Mouse (Mus musculus): ENCODE measurements around the gene Dhx16. TPM values are rescaled to one million over a fixed set of nuclear protein-coding genes. Genes with fewer than 3 reads are reported as not detected.
"Not testable (repeated sequence)": the region's sequence is repeated elsewhere in the genome, so short reads cannot be mapped to it uniquely, and the experiment has no call there.

The Dhx16 gene
- total RNA-seq, 2 experiments from 2014 or later = 29.5 to 32.4 TPM

GRCm38 (mm10) chr17:35916297-35917142, 36.9 kb downstream of the Dhx16 start, which contains the start of the genes Mrps18b and Ppp1r10:
Gene Mrps18b (minus strand): TSS chr17:35916389.
Gene Ppp1r10 (plus strand): TSS chr17:35916434.
- peak; percentile 100 for DNase-seq (ENCODE audit: low spot score in 2 of 2)
- intact Hi-C loops (cut with DNase I) = loop anchor here (5.0 kb wide), 1 partner anchor 79 kb away; the partner anchor contains the start of gene Tubb5

DNA sequence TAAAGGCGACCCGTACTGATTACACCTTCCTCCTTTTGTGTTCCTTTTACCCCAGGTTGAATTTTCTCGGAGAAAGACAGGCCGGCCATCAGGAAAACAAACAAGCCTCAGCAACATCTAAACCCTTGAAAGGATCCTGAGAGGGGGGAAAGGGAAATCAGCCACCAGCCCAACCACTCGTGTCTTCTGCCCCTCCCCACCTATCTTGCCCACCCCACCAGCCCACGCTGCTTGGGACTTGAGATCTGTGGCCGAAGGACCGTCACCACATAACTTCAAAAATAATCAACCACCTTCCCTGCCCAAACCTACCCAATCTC, 37.5 kb downstream of the Dhx16 start:
- intact Hi-C loops (cut with DNase I) = loop anchor here (5.0 kb wide), 1 partner anchor 80 kb away; the partner anchor contains the start of gene Tubb5
- DNase-seq (ENCODE audit: low spot score in 2 of 2) = peak in 1 of 2 experiments; percentile 43

DNA sequence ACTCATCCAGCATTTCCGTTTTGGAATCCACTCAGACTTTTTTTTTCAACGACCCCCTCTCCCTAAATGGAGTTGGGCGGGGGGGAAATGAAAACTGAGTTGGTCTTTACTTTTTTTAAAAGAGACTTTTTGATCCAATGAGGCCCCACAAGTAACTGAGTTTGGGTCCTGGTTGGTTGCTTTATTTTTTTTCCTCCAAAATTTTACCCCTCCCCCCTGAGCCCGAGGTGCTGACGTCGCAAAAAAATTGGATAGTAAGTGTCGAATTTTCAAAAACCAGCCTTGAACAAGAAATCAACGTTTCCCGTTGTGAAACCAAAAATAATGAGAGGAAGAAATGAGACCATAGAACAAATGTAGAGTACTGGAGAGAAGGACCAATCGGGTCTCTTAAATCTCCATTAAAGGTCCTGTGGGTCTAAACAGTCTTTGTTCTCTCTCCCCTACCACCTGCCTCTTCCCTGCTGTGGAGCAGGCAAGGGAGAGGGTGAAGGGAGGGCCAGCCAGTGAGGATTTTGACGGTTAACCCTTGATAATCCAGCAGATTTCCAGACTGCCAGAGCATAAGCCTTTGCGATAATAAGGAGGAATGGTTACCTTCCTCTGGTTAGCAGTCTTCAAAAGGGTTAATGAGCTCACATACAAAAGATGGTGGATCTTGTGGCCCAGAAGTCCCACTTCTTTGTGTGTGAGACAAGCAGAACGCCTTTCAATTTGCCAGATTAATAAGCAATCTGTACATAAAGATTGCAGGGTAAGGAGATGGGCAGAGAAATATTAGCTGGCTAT, 38.0 kb downstream of the Dhx16 start:
- DNase-seq (ENCODE audit: low spot score in 2 of 2) = peak; percentile 62 to 74
- intact Hi-C loops (cut with DNase I) = loop anchor here (5.0 kb wide), 1 partner anchor 80 kb away; the partner anchor contains the start of gene Tubb5

DNA sequence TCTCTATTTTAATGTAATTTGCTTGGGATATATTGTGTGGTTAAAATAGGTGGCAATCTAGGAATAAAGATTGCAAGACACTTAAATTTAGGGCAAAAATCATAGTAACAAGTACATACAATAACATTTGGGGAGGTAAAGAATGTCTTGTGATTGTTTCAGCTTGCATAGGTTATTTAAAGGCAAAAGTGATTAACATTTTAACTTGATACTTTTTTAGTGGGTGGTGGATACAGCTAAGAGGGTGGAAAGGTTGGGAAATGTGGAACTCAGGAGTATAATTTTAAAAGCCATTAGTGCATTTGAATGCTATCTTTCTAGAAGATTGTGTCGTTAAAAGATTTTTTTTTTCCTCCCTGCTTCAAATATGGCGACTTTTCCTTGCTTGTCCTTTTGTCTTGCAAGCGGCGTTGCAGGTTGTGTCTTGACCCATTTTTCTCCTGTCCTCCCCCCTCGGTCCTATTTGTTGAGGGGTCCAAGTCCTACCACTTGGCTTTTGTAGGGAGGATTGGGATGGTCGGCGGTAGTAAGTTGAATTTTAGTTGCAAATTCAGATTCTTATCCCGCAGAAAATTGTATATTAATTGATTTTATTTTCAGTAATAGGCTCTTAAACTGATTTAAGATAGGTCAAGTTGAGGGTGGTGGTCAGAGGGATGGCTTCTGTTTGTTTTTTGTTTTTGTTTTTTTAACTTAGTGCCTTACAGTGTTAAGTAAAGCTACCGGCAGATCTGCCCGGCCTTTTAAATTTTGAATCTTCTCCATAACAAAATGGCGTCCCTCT, 38.8 kb downstream of the Dhx16 start:
- intact Hi-C loops (cut with DNase I) = loop anchor here (5.0 kb wide), 1 partner anchor 81 kb away; the partner anchor contains the start of gene Tubb5
- peak in 1 of 2 experiments; percentile 69 for DNase-seq (ENCODE audit: low spot score in 2 of 2)

GRCm38 (mm10) chr17:35919060-35919715, 39.6 kb downstream of the Dhx16 start:
- intact Hi-C loops (cut with DNase I) = loop anchor here (5.0 kb wide), 1 partner anchor 82 kb away; the partner anchor contains the start of gene Tubb5
- peak; percentile 93 to 98 for DNase-seq (ENCODE audit: low spot score in 2 of 2)

DNA sequence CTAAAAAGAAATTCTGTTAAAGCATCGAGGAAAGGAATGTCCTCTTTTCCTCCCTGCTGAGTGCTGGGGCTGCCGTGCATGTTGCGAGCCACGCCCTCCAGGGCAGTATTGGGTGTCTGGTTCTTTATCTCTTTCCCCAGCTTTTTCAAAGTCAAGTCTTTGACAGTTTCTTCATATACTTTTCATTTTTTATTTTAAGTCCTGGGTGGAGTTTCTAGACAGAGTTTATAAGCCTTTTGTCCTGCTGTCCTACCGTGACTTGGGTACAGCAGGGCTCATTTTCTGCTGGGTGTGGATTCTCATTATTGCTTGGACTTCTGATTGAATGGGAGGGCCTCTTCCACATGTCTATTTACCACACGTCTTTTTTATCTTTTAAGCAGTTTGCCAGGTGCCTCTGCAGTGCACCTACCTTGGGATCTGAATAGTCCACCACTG, 40.3 kb downstream of the Dhx16 start:
- no peak for DNase-seq (ENCODE audit: low spot score in 2 of 2)
- intact Hi-C loops (cut with DNase I) = loop anchor here (5.0 kb wide), 1 partner anchor 83 kb away; the partner anchor contains the start of gene Tubb5

DNA sequence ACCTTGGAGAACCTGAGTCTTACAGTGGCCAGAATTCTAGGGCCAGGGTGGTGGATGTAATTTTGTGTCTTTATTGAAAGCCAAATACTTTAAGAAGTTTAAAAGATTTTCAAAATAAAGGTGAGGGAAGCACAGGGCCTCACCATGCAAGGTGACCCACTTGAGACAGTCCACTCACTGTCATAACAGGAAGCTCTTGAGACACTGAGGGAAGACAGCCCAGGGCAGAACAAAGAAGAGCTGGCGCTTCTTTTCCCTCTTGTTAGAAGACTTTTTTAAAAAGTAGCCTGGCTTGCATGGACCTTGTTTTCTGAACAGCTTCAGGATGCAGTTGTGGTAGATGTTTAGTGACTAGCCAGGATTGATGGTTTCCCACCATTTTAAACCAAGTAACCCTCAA, 40.8 kb downstream of the Dhx16 start:
- intact Hi-C loops (cut with DNase I) = no loop called here
- DNase-seq (ENCODE audit: low spot score in 2 of 2) = no peak

- DNase-seq (ENCODE audit: low spot score in 2 of 2) = peak in 1 of 2 experiments; percentile 59
- intact Hi-C loops (cut with DNase I) = no loop called here
These were observed 41.4 kb downstream of the Dhx16 start for GRCm38 (mm10) chr17:35920862-35921562.

DNA sequence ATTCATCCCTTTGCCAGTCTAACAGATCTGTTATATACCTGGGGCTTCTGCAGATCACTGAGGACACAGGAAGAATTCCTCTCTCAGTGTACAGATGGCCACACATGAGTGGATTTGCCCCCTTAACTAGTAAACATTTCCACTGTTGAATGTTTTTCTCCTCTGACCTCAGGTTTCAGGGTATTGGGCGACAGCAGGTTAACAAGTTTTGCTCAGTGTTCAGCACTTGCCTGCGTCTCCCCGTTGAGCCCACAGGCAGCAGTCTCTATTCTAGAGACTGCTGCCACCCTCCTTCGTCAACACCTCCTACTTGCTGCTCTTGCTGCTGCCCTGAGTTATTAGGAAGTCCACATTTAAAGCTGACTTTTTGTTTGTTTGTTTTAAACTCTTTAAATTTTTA, 42.1 kb downstream of the Dhx16 start:
- intact Hi-C loops (cut with DNase I) = no loop called here
- no peak for DNase-seq (ENCODE audit: low spot score in 2 of 2)

DNA sequence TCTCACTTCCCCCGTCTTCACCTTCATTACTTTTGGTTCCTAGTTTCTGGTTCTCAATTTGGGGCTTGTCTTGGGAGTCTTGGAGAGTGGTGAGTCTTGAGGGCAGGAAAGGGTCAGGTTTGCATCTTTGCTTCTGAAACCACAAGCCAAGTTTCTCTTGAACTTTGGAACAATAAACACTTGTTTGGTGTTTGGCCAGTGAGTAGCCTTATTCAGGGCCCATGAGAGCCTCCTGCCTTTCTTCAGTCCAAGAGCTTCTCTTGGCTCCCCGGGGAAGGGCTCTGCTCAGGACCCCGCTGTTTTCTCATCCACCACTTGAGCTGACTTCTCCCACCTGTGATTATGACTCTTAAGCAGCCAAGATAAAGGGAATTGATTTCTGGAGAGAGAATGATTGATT, 42.9 kb downstream of the Dhx16 start:
- DNase-seq (ENCODE audit: low spot score in 2 of 2) = no peak
- intact Hi-C loops (cut with DNase I) = no loop called here

GRCm38 (mm10) chr17:35923281-35923680, 43.7 kb downstream of the Dhx16 start:
- intact Hi-C loops (cut with DNase I) = no loop called here
- DNase-seq (ENCODE audit: low spot score in 2 of 2) = no peak

DNA sequence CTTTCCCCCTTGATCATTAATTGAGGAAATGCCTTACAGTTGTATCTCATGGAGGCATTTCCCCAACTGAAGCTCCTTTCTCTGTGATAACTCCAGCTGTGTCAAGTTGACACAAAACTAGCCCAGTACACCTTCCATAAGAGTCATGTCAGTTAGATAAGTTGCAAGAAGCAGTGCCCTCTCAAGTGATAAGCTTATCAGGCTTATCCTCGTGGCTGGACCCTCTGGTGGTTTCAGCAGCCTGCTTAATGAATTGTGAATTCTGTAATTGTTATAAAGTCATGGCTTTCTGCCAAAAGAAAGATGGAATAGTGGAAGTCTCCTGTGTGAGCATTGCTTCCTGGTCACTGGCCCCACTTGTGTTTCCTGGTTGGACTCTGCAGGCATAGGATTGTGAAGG, 47.9 kb downstream of the Dhx16 start:
- intact Hi-C loops (cut with DNase I) = no loop called here
- no peak for DNase-seq (ENCODE audit: low spot score in 2 of 2)

DNA sequence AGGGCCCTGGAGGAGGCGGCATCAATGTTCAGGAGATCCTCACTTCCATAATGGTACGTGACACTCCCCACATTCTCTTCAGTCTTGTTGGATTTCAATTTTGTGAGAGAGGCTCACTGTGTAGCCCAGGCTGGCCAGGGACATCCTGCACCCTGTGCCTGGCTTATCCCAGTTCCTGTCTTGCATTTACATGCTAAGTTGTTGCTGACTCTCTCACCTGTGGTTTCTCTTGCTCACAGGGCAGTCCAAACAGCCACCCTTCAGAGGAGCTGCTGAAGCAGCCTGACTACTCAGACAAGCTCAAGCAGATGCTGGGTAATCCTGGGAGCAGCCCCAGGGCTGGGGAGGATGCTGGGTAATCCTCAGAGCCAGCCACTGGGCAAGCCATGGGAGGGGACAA, 49.9 kb downstream of the Dhx16 start:
- DNase-seq (ENCODE audit: low spot score in 2 of 2) = no peak
- intact Hi-C loops (cut with DNase I) = no loop called here

DNA sequence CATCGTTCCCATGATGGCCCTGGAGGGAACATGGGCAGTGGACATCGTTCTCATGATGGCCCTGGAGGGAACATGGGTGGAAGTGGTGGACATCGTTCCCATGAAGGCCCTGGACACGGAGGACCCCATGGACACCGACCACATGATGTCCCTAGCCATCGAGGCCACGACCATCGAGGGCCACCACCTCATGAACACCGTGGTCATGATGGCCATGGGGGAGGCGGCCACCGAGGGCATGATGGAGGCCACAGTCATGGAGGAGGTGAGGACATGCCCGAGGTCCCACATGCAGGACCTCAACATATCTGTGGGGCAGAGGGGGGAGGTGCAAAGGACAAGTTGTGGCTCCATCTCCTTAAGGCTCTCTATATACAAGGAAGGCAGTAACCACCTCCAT, 51.0 kb downstream of the Dhx16 start:
- intact Hi-C loops (cut with DNase I) = loop anchor here (10.0 kb wide), 2 partner anchors 134 to 264 kb away; partner anchors contain the start of gene H2-T3
- no peak for DNase-seq (ENCODE audit: low spot score in 2 of 2)

DNA sequence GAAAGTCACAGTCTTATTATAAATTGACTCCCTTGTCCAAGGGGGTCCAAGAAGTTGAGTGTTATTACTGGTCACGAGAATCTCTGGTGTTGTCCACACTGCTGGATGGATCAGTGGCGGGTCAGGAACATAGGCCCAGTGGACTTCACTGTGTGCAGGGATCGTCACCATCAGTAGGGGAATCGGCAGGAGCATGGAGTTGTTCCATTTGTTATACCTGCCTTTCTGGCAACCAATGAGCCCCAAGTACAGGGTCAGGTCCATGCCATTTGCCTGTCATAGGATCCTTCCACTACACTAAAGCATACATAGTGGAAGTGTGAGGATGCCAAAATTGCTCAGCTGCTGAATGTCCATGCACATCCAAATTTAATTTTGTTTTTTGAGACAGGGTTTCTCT, 53.0 kb downstream of the Dhx16 start:
- intact Hi-C loops (cut with DNase I) = loop anchor here (10.0 kb wide), 2 partner anchors 132 to 262 kb away; partner anchors contain the start of gene H2-T3
- no peak for DNase-seq (ENCODE audit: low spot score in 2 of 2)

DNA sequence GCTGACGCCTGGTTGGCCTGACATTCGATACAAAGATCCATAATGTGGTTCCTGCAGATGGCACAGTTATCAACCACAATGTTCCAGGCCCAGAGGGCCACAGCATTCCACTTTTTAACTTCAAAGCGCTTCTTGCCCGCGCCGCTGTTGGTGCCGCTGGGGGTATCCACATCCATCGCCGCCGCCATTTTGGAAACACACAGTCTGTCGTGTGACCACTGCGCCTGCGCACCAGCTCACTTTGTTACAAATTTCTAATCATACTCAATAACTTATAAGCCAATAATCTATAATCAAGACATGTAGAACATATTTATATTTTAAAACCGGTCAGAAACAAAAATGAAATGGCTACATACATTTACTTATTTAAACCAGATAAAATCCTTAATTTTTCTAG, 56.1 kb downstream of the Dhx16 start:
- DNase-seq (ENCODE audit: low spot score in 2 of 2) = not testable (repeated sequence)
- intact Hi-C loops (cut with DNase I) = loop anchor here (5.0 to 10.0 kb wide), 4 partner anchors 129 to 482 kb away; partner anchors contain the start of gene H2-T3

GRCm38 (mm10) chr17:35937700-35938348, 58.2 kb downstream of the Dhx16 start:
- DNase-seq (ENCODE audit: low spot score in 2 of 2) = peak; percentile 58 to 59
- intact Hi-C loops (cut with DNase I) = loop anchor here (1.0 to 10.0 kb wide), 5 partner anchors 55 to 479 kb away; partner anchors contain the start of gene H2-T3
